ENCODE assay signal across 18 mouse cellular contexts in genomic region chr1:157027681-157028080, GRCm38 (mm10).
DNase-seq lines count a peak whose midpoint lies in the region; ATAC-seq and TF ChIP-seq lines count a peak whose summit lies in the region.
"Had no signal": no experiment of that assay in that cellular context is flagged by ENCODE, and none has a peak within 500 bp of the region (broad histone marks: within the 10 kb centered on the region; RNA-seq: fewer than 3 reads in every experiment).

No protein-coding gene starts in this region.

- no peak for TF ChIP-seq CTCF in liver, postnatal 0 days (IDR thresholded peaks at IDR 0.05; ENCODE audit: low read depth)

- ATAC-seq in liver, postnatal 0 days = peak; percentile 35
- no peak for ATAC-seq in liver, embryonic 11.5 days (replicated peaks; ENCODE audit: low FRiP score)
- peak; percentile 74 for ATAC-seq in kidney, embryonic 16.5 days (ENCODE audit: low FRiP score, low TSS enrichment)
- no peak for ATAC-seq in intestine, embryonic 16.5 days
- ATAC-seq: midbrain, embryonic 13.5 days had no signal

- no peaks in the 10 kb centered on the region for H3K27me3 ChIP-seq in liver, postnatal 0 days (ENCODE audit: insufficient read depth, low read length)
- no peaks in the 10 kb centered on the region for H3K27me3 ChIP-seq in liver, embryonic 11.5 days (replicated peaks; ENCODE audit: control insufficient read depth, insufficient read depth, low read length)
- H3K27me3 ChIP-seq in kidney, embryonic 16.5 days (ENCODE audit: insufficient read depth, low read length) = no peaks in the 10 kb centered on the region
- no peaks in the 10 kb centered on the region for H3K27me3 ChIP-seq in splenic B cell, adult 2 months (ENCODE audit: control insufficient read depth, insufficient read depth, low read length, poor library complexity, severe bottlenecking)
- H3K27me3 ChIP-seq in intestine, embryonic 16.5 days (replicated peaks; ENCODE audit: control insufficient read depth, insufficient read depth, low read length) = no peaks in the 10 kb centered on the region
- H3K27me3 ChIP-seq: embryonic facial prominence, embryonic 15.5 days; hindbrain, embryonic 15.5 days; limb, embryonic 15.5 days; midbrain, embryonic 13.5 days had no signal

- H3K4me3 ChIP-seq in liver, postnatal 0 days (ENCODE audit: low read depth, low read length) = no peak overlapping the region
- H3K4me3 ChIP-seq in liver, embryonic 11.5 days (ENCODE audit: low read depth, low read length) = no peak overlapping the region
- no peak overlapping the region for H3K4me3 ChIP-seq in kidney, embryonic 16.5 days (ENCODE audit: low read length)
- no peak overlapping the region for H3K4me3 ChIP-seq in intestine, embryonic 16.5 days (ENCODE audit: low read length)
- H3K4me3 ChIP-seq: embryonic facial prominence, embryonic 15.5 days; forebrain, embryonic 10.5 days; hindbrain, embryonic 15.5 days; limb, embryonic 15.5 days; midbrain, embryonic 13.5 days had no signal

- no peak overlapping the region for H3K9ac ChIP-seq in liver, postnatal 0 days (replicated peaks)
- H3K9ac ChIP-seq in liver, embryonic 11.5 days (ENCODE audit: low read depth, low read length) = no peak overlapping the region
- H3K9ac ChIP-seq in kidney, embryonic 16.5 days (replicated peaks; ENCODE audit: low read length) = no peak overlapping the region
- no peak overlapping the region for H3K9ac ChIP-seq in intestine, embryonic 16.5 days (ENCODE audit: low read depth, low read length)
- H3K9ac ChIP-seq: embryonic facial prominence, embryonic 15.5 days; hindbrain, embryonic 15.5 days; limb, embryonic 15.5 days; lung, embryonic 14.5 days; midbrain, embryonic 13.5 days had no signal

- H3K9me3 ChIP-seq in liver, postnatal 0 days (ENCODE audit: low read length) = no peaks in the 10 kb centered on the region
- no peaks in the 10 kb centered on the region for H3K9me3 ChIP-seq in liver, embryonic 11.5 days (ENCODE audit: control insufficient read depth, low read length)
- no peaks in the 10 kb centered on the region for H3K9me3 ChIP-seq in kidney, embryonic 16.5 days (ENCODE audit: low read length)
- no peaks in the 10 kb centered on the region for H3K9me3 ChIP-seq in intestine, embryonic 16.5 days (ENCODE audit: control insufficient read depth, low read length)
- H3K9me3 ChIP-seq: embryonic facial prominence, embryonic 15.5 days; forebrain, embryonic 10.5 days; hindbrain, embryonic 15.5 days; limb, embryonic 15.5 days; midbrain, embryonic 13.5 days had no signal

- 68% methylated on average over 7 of the region's 7 CpGs for WGBS in liver, postnatal 0 days (ENCODE audit: insufficient replicate concordance)
- 89% methylated on average over 7 of the region's 7 CpGs for WGBS in liver, embryonic 11.5 days
- 66% methylated on average over 7 of the region's 7 CpGs for WGBS in kidney, embryonic 16.5 days
- WGBS in intestine, embryonic 16.5 days = 90% methylated on average over 7 of the region's 7 CpGs

- no peaks in the 10 kb centered on the region for H3K4me1 ChIP-seq in liver, postnatal 0 days (ENCODE audit: insufficient read depth)
- H3K4me1 ChIP-seq in liver, embryonic 11.5 days (replicated peaks; ENCODE audit: control insufficient read depth, insufficient read depth, low read length) = no peaks in the 10 kb centered on the region
- H3K4me1 ChIP-seq in kidney, embryonic 16.5 days (ENCODE audit: insufficient read depth, low read length) = no peaks in the 10 kb centered on the region
- H3K4me1 ChIP-seq in intestine, embryonic 16.5 days (ENCODE audit: control insufficient read depth, insufficient read depth, low read length) = no peaks in the 10 kb centered on the region
- H3K4me1 ChIP-seq: embryonic facial prominence, embryonic 15.5 days; hindbrain, embryonic 15.5 days; limb, embryonic 15.5 days; midbrain, embryonic 13.5 days had no signal

- no peak for TF ChIP-seq EP300 in liver, postnatal 0 days (IDR thresholded peaks at IDR 0.05; ENCODE audit: low read depth)

- H3K36me3 ChIP-seq in liver, postnatal 0 days (replicated peaks; ENCODE audit: insufficient read depth, low read length) = no peaks in the 10 kb centered on the region
- H3K36me3 ChIP-seq in liver, embryonic 11.5 days (ENCODE audit: control insufficient read depth, insufficient read depth, low read length) = no peaks in the 10 kb centered on the region
- H3K36me3 ChIP-seq in kidney, embryonic 16.5 days (ENCODE audit: insufficient read depth, low read length) = no peaks in the 10 kb centered on the region
- no peaks in the 10 kb centered on the region for H3K36me3 ChIP-seq in splenic B cell, adult 2 months (ENCODE audit: control insufficient read depth, insufficient read depth, low read length, poor library complexity, severe bottlenecking)
- H3K36me3 ChIP-seq in intestine, embryonic 16.5 days (ENCODE audit: control insufficient read depth, insufficient read depth, low read length) = no peaks in the 10 kb centered on the region
- H3K36me3 ChIP-seq: embryonic facial prominence, embryonic 15.5 days; forebrain, embryonic 10.5 days; hindbrain, embryonic 15.5 days; limb, embryonic 15.5 days; midbrain, embryonic 13.5 days had no signal

- H3K4me2 ChIP-seq in liver, postnatal 0 days (ENCODE audit: low read depth, low read length) = no peak overlapping the region; the same call in 1 of the 2 replicates
- H3K4me2 ChIP-seq in liver, embryonic 11.5 days = no peak overlapping the region
- H3K4me2 ChIP-seq in kidney, embryonic 16.5 days (replicated peaks; ENCODE audit: low read depth, low read length) = no peak overlapping the region
- H3K4me2 ChIP-seq in intestine, embryonic 16.5 days (ENCODE audit: low read depth, low read length) = no peak overlapping the region
- H3K4me2 ChIP-seq: embryonic facial prominence, embryonic 15.5 days; hindbrain, embryonic 15.5 days; limb, embryonic 15.5 days; lung, embryonic 14.5 days; midbrain, embryonic 13.5 days had no signal

- DNase-seq in liver, postnatal 0 days = peak; percentile 29
- DNase-seq in liver, embryonic 11.5 days (ENCODE audit: low spot score) = no peak
- DNase-seq in kidney, adult 18-20 months = peak; percentile 29
- peak; percentile 80 for DNase-seq in splenic B cell, adult 2 months (ENCODE audit: low read depth, low spot score)
- no peak for DNase-seq in heart, postnatal 4 days
- DNase-seq: adrenal gland, postnatal 14 days; cerebellum, adult 2 months; gastrocnemius, postnatal 14 days; lung, embryonic 14.5 days; lung, postnatal 4 days; thymus, adult 18-20 months had no signal

- H3K27ac ChIP-seq in liver, postnatal 0 days (ENCODE audit: low read depth) = no peak overlapping the region
- no peak overlapping the region for H3K27ac ChIP-seq in liver, embryonic 11.5 days (ENCODE audit: low read depth, low read length)
- no peak overlapping the region for H3K27ac ChIP-seq in kidney, embryonic 16.5 days (ENCODE audit: low read length)
- no peak overlapping the region for H3K27ac ChIP-seq in intestine, embryonic 16.5 days (ENCODE audit: low read length)
- H3K27ac ChIP-seq: embryonic facial prominence, embryonic 15.5 days; forebrain, embryonic 10.5 days; hindbrain, embryonic 15.5 days; limb, embryonic 15.5 days; midbrain, embryonic 13.5 days had no signal

Comparison
In these comparisons a context has a peak if more than half of its experiments do, and no peak if none do; other contexts are left out.
1. ATAC-seq: peak in liver, postnatal 0 days (single experiment) and kidney, embryonic 16.5 days (single experiment); none in liver, embryonic 11.5 days (single experiment) and intestine, embryonic 16.5 days (single experiment).
2. DNase-seq: peak in liver, postnatal 0 days (single experiment), kidney, adult 18-20 months (single experiment) and splenic B cell, adult 2 months (single experiment); none in liver, embryonic 11.5 days (single experiment) and heart, postnatal 4 days (single experiment).